Mouse (Mus musculus) limb, embryonic 13.5 days (tissue): ENCODE data around the gene St6galnac3. TPM values are rescaled to one million over a fixed set of nuclear protein-coding genes. Genes with fewer than 3 reads are reported as not detected.
A peak's percentile ranks its signal among the peaks of the same experiment; 100 is the strongest.
"Not testable (repeated sequence)": the region's sequence is repeated elsewhere in the genome, so short reads cannot be mapped to it uniquely, and the experiment has no call there.

Experiments
- ATAC-seq: fragments of 200-750 bp; cut with Nextera tagmentation; 2 replicates; pipeline ENCODE4 v1.8.0; 2017; ENCODE audit warnings: low read depth, moderate number of reproducible peaks, moderate TSS enrichment; ENCODE audit not compliant: low FRiP score
- H3K27ac ChIP-seq: fragments of 300-500 bp; sonication (generic); 2 replicates; pipeline ENCODE4 v1.5.1; 2015; ENCODE audit warnings: inconsistent platforms, mild to moderate bottlenecking, moderate library complexity
- H3K27me3 ChIP-seq: fragments of 300-500 bp; sonication (generic); 2 replicates; pipeline ENCODE4 v1.6.1; 2015; ENCODE audit warnings: mild to moderate bottlenecking, inconsistent platforms
- H3K36me3 ChIP-seq: fragments of 300-500 bp; sonication (generic); 2 replicates; pipeline ENCODE4 v1.6.1; 2015; ENCODE audit warnings: inconsistent platforms, mild to moderate bottlenecking, moderate library complexity
- H3K4me1 ChIP-seq: fragments of 300-500 bp; sonication (generic); 2 replicates; pipeline ENCODE4 v1.6.1; 2015; ENCODE audit warnings: inconsistent platforms
- H3K4me2 ChIP-seq: fragments of 300-500 bp; sonication (generic); replicated peaks from 2 replicates; pipeline ENCODE4 v1.6.1; 2015; ENCODE audit warnings: inconsistent platforms, mild to moderate bottlenecking, moderate library complexity
- H3K4me3 ChIP-seq: fragments of 300-500 bp; sonication (generic); 2 replicates; pipeline ENCODE4 v1.5.1; 2015; ENCODE audit warnings: moderate library complexity, mild to moderate bottlenecking, inconsistent platforms
- H3K9ac ChIP-seq: fragments of 300-500 bp; sonication (generic); 2 replicates; pipeline ENCODE4 v1.6.1; 2015; ENCODE audit warnings: mild to moderate bottlenecking, inconsistent platforms
- H3K9me3 ChIP-seq: fragments of 300-500 bp; sonication (generic); 2 replicates; pipeline ENCODE4 v1.6.1; 2016; ENCODE audit warnings: inconsistent platforms
- WGBS: fragments of 180-500 bp; shearing (Covaris S2); methylation state at CpG from one replicate; pipeline ENCODE4 v1.1.7; 2015; 5-methylcytosine and 5-hydroxymethylcytosine counted together
- polyA plus RNA-seq: library from polyadenylated mRNA; unstranded; fragments of >200 nt; fragmentation: Nextera tagmentation; extraction: Ambion mirVana; gene quantifications from 2 replicates; pipeline ENCODE4 v1.2.1, GENCODE M21; 2015

The St6galnac3 gene
- polyA plus RNA-seq, 1 experiment from 2014 or later = 53.7 TPM

DNA sequence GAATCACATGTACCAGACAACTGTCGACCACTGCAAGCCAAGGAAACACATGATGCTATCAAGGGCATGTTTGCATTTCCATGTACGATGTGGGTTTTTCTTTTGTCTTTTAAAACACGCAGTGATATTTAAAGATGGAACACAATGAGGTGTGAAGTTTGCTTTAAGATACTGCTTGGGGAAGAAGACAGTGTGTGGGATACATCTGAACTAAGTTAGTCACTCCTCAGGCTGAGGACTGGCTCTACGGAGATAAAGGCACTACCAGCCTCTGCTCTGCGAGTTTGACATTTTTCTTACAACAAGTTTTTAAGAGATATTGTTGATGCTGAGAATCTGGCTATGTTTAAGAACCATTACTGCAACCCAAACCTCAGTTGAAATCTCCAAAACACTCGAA lies 316.6 kb downstream of the St6galnac3 start:
- ATAC-seq = no peak
- WGBS = 92% methylated on average over 6 of the region's 6 CpGs
- Histone ChIP-seq H3K9me3 (no peaks in the 10 kb centered on the region), H3K4me3 (no peak overlapping the region), H3K27ac (no peak overlapping the region), H3K4me1 (peaks cover 4% of the 10 kb centered on the region; the same call in 1 of the 2 replicates), H3K4me2 (no peak overlapping the region), H3K27me3 (no peaks in the 10 kb centered on the region), H3K36me3 (no peaks in the 10 kb centered on the region), H3K9ac (no peak overlapping the region)

- Histone ChIP-seq H3K4me3 (no peak overlapping the region), H3K36me3 (no peaks in the 10 kb centered on the region), H3K4me2 (no peak overlapping the region), H3K9ac (no peak overlapping the region), H3K9me3 (no peaks in the 10 kb centered on the region), H3K27ac (no peak overlapping the region), H3K4me1 (peaks cover 4% of the 10 kb centered on the region; the same call in 1 of the 2 replicates), H3K27me3 (no peaks in the 10 kb centered on the region)
- whole genome bisulfite sequencing = 86% methylated on average over 6 of the region's 6 CpGs
- ATAC-seq = no peak
Measured at GRCm38 (mm10) chr3:153407698-153408097, 317.3 kb downstream of the St6galnac3 start.

- peaks cover 4% of the 10 kb centered on the region; the same call in 1 of the 2 replicates for H3K4me1 ChIP-seq
- no peak overlapping the region for H3K9ac ChIP-seq
- no peaks in the 10 kb centered on the region for H3K36me3 ChIP-seq
- ATAC-seq = no peak
- H3K4me2 ChIP-seq = no peak overlapping the region
- H3K27me3 ChIP-seq = no peaks in the 10 kb centered on the region
- WGBS = 84% methylated on average over 1 of the region's 1 CpGs
- no peak overlapping the region for H3K27ac ChIP-seq
- H3K4me3 ChIP-seq = no peak overlapping the region
- H3K9me3 ChIP-seq = no peaks in the 10 kb centered on the region
Measured at GRCm38 (mm10) chr3:153406858-153407257, 318.1 kb downstream of the St6galnac3 start.

DNA sequence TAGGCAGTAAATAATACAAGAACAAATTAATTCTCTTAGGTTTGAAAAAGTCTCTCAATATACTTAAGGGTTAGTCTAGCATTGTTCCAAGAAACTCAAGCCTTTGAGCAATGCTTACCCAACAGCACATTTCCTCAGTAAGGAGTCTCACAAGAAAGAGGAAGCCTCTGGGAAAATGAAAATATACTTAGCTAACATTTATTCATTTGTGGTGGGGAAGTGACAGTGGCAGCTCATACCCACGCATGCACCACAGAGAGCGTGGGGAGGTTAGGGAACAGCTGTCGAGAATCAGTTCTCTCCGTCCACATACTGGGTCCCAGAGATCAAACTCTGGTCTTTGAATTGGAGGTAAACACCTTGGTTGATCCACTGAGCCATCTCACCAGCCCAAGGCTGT lies 318.8 kb downstream of the St6galnac3 start:
- Histone ChIP-seq H3K4me2 (no peak overlapping the region), H3K9ac (no peak overlapping the region), H3K4me3 (no peak overlapping the region), H3K9me3 (no peaks in the 10 kb centered on the region), H3K27me3 (no peaks in the 10 kb centered on the region), H3K27ac (no peak overlapping the region), H3K36me3 (no peaks in the 10 kb centered on the region), H3K4me1 (peaks cover 4% of the 10 kb centered on the region; the same call in 1 of the 2 replicates)
- no peak for ATAC-seq
- 88% methylated on average over 4 of the region's 4 CpGs for WGBS

DNA sequence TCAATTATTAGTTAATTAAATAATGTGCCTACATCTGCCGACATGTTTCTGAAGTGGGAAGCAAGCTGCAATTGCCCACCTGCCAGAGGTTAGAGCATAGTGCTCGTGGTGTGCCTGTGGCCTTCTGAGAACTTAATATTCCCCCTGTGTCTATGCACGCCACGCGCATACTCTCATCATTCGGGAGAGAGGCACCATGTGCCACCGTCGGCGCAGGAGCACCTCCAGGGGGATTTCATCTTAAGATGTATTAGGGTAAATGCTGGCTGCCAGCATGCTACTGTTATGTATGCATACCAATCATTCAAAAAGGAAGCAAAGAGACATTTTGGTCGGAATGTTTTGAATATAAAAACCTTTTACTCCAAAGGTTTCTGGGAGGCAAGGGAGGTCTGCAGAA lies 319.3 kb downstream of the St6galnac3 start:
- Histone ChIP-seq H3K4me3 (no peak overlapping the region), H3K27ac (no peak overlapping the region), H3K36me3 (no peaks in the 10 kb centered on the region), H3K27me3 (no peaks in the 10 kb centered on the region), H3K9ac (no peak overlapping the region), H3K9me3 (no peaks in the 10 kb centered on the region), H3K4me2 (no peak overlapping the region), H3K4me1 (peaks cover 4% of the 10 kb centered on the region; the same call in 1 of the 2 replicates)
- 72% methylated on average over 10 of the region's 10 CpGs for WGBS
- no peak for ATAC-seq

GRCm38 (mm10) chr3:153400259-153400658 lies 324.7 kb downstream of the St6galnac3 start:
- H3K36me3 ChIP-seq = no peaks in the 10 kb centered on the region
- H3K4me1 ChIP-seq = no peaks in the 10 kb centered on the region
- no peak overlapping the region for H3K4me3 ChIP-seq
- 79% methylated on average over 3 of the region's 3 CpGs for WGBS
- no peaks in the 10 kb centered on the region for H3K27me3 ChIP-seq
- H3K4me2 ChIP-seq = no peak overlapping the region
- no peak for ATAC-seq
- no peak overlapping the region for H3K9ac ChIP-seq
- H3K9me3 ChIP-seq = no peaks in the 10 kb centered on the region
- H3K27ac ChIP-seq = no peak overlapping the region

GRCm38 (mm10) chr3:153399574-153399973 lies 325.4 kb downstream of the St6galnac3 start:
- no peak overlapping the region for H3K9ac ChIP-seq
- no peaks in the 10 kb centered on the region for H3K27me3 ChIP-seq
- H3K9me3 ChIP-seq = no peaks in the 10 kb centered on the region
- H3K27ac ChIP-seq = no peak overlapping the region
- 79% methylated on average over 6 of the region's 6 CpGs for WGBS
- no peak overlapping the region for H3K4me3 ChIP-seq
- H3K4me2 ChIP-seq = no peak overlapping the region
- ATAC-seq = no peak
- no peaks in the 10 kb centered on the region for H3K4me1 ChIP-seq
- H3K36me3 ChIP-seq = no peaks in the 10 kb centered on the region

GRCm38 (mm10) chr3:153397726-153398125 lies 327.2 kb downstream of the St6galnac3 start:
- Histone ChIP-seq H3K9ac (no peak overlapping the region), H3K4me2 (no peak overlapping the region), H3K27me3 (no peaks in the 10 kb centered on the region), H3K4me3 (no peak overlapping the region), H3K9me3 (no peaks in the 10 kb centered on the region), H3K36me3 (no peaks in the 10 kb centered on the region), H3K4me1 (no peaks in the 10 kb centered on the region), H3K27ac (no peak overlapping the region)
- WGBS = 86% methylated on average over 9 of the region's 9 CpGs
- ATAC-seq = no peak

- no peak for ATAC-seq
- H3K27ac ChIP-seq = no peak overlapping the region
- 60% methylated on average over 12 of the region's 12 CpGs for WGBS
Measured at GRCm38 (mm10) chr3:153396375-153397068, 328.5 kb downstream of the St6galnac3 start.

GRCm38 (mm10) chr3:153395351-153395750 lies 329.6 kb downstream of the St6galnac3 start:
- Histone ChIP-seq H3K9me3 (no peaks in the 10 kb centered on the region), H3K9ac (no peak overlapping the region), H3K36me3 (no peaks in the 10 kb centered on the region), H3K27ac (no peak overlapping the region), H3K4me3 (no peak overlapping the region), H3K4me1 (0 out of 2 replicates have a peak, but pooled peaks cover 3% of the 10 kb centered on the region), H3K4me2 (no peak overlapping the region), H3K27me3 (no peaks in the 10 kb centered on the region)
- no peak for ATAC-seq
- 70% methylated on average over 5 of the region's 5 CpGs for WGBS

More at GRCm38 (mm10) chr3:153396375-153397068, 328.5 kb downstream of the St6galnac3 start:
- H3K4me2 ChIP-seq = no peak overlapping the region
- H3K9ac ChIP-seq = no peak overlapping the region
- no peaks in the 10 kb centered on the region for H3K36me3 ChIP-seq
- 0 out of 2 replicates have a peak, but pooled peaks cover under 1% of the 10 kb centered on the region for H3K4me1 ChIP-seq
- H3K27me3 ChIP-seq = no peaks in the 10 kb centered on the region
- H3K4me3 ChIP-seq = no peak overlapping the region
- no peaks in the 10 kb centered on the region for H3K9me3 ChIP-seq

GRCm38 (mm10) chr3:153394751-153395150 lies 330.2 kb downstream of the St6galnac3 start:
- Histone ChIP-seq H3K27ac (no peak overlapping the region), H3K4me1 (0 out of 2 replicates have a peak, but pooled peaks cover 3% of the 10 kb centered on the region), H3K36me3 (no peaks in the 10 kb centered on the region), H3K9me3 (0 out of 2 replicates have a peak, but pooled peaks cover 2% of the 10 kb centered on the region), H3K27me3 (no peaks in the 10 kb centered on the region), H3K4me3 (no peak overlapping the region), H3K9ac (no peak overlapping the region), H3K4me2 (no peak overlapping the region)
- WGBS = 94% methylated on average over 4 of the region's 4 CpGs
- no peak for ATAC-seq

DNA sequence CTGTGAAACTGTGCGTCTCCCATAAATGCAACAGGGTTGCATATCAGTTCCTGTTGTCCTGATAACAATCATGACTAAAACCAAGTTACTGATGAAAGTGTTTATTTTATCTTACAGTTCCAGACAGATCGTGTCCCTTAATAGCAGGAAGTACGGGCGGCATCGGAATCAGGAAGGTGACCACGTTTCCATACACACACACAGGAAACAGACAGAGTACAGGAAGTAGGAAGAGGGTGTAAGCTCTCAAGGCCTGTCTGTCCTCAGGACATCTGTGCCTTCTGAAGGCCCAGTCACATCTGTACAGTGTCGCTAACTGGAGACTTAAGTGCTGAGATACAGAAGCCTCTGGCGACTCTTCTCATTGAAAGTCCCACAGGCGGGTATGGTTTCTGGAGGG lies 330.8 kb downstream of the St6galnac3 start:
- Histone ChIP-seq H3K9ac (no peak overlapping the region), H3K27ac (no peak overlapping the region), H3K4me1 (0 out of 2 replicates have a peak, but pooled peaks cover 3% of the 10 kb centered on the region), H3K4me2 (no peak overlapping the region), H3K4me3 (no peak overlapping the region), H3K9me3 (0 out of 2 replicates have a peak, but pooled peaks cover 5% of the 10 kb centered on the region), H3K36me3 (no peaks in the 10 kb centered on the region), H3K27me3 (no peaks in the 10 kb centered on the region)
- no peak for ATAC-seq
- WGBS = 92% methylated on average over 9 of the region's 9 CpGs

GRCm38 (mm10) chr3:153391451-153391850 lies 333.5 kb downstream of the St6galnac3 start:
- H3K4me3 ChIP-seq, H3K9me3 ChIP-seq, H3K27ac ChIP-seq, H3K36me3 ChIP-seq, H3K4me1 ChIP-seq, H3K4me2 ChIP-seq, H3K27me3 ChIP-seq, H3K9ac ChIP-seq: not testable (repeated sequence)
- peak; percentile 51; the same call in 1 of the 2 replicates for ATAC-seq
- WGBS = 50% methylated on average over 1 of the region's 1 CpGs
